24 mouse cellular contexts compared by ENCODE assay signal in genomic region chr2:7389264-7389663, GRCm38 (mm10).
DNase-seq lines count a peak whose midpoint lies in the region; ATAC-seq and TF ChIP-seq lines count a peak whose summit lies in the region.
"Had no signal": no experiment of that assay in that cellular context is flagged by ENCODE, and none has a peak within 500 bp of the region (broad histone marks: within the 10 kb centered on the region; RNA-seq: fewer than 3 reads in every experiment).

No protein-coding gene starts in this region.

- H3K36me3 ChIP-seq in myocyte (ENCODE audit: control insufficient read depth, insufficient read depth) = no peaks in the 10 kb centered on the region
- H3K36me3 ChIP-seq in kidney, embryonic 16.5 days (ENCODE audit: insufficient read depth, low read length) = no peaks in the 10 kb centered on the region
- H3K36me3 ChIP-seq: embryonic facial prominence, embryonic 15.5 days; forebrain, embryonic 12.5 days; heart, embryonic 13.5 days; hindbrain, embryonic 15.5 days had no signal

- no peak overlapping the region for H3K27ac ChIP-seq in kidney, embryonic 16.5 days (ENCODE audit: low read length)
- H3K27ac ChIP-seq: embryonic facial prominence, embryonic 15.5 days; forebrain, embryonic 12.5 days; heart, embryonic 13.5 days; hindbrain, embryonic 15.5 days had no signal

- H3K9ac ChIP-seq in kidney, embryonic 16.5 days (replicated peaks; ENCODE audit: low read length) = no peak overlapping the region
- H3K9ac ChIP-seq: embryonic facial prominence, embryonic 15.5 days; forebrain, embryonic 12.5 days; forebrain, postnatal 0 days; heart, embryonic 13.5 days; hindbrain, embryonic 15.5 days had no signal

- peak; percentile 35 for DNase-seq in right cerebral cortex, adult 18-20 months
- DNase-seq in right cerebral cortex, adult 2 months (ENCODE audit: low spot score in 2 of 2) = no peak
- peak; percentile 7 for DNase-seq in adipocyte (ENCODE audit: low spot score)
- no peak for DNase-seq in right cerebral cortex, postnatal 10 days (ENCODE audit: low spot score in 2 of 2)
- DNase-seq: adrenal gland, adult 2 months; adrenal gland, postnatal 25 days; B cell, adult 2 months; cerebellum, adult 2 months; cerebellum, postnatal 10 days; embryo, embryonic 11 days; forebrain, postnatal 0 days; gastrocnemius, postnatal 36 days; heart, adult 11 months; heart, postnatal 36 days had no signal

- H3K4me3 ChIP-seq in myocyte = no peak overlapping the region
- no peak overlapping the region for H3K4me3 ChIP-seq in kidney, embryonic 16.5 days (ENCODE audit: low read length)
- H3K4me3 ChIP-seq: embryonic facial prominence, embryonic 15.5 days; erythroblast, embryonic 14.5 days; forebrain, embryonic 12.5 days; heart, embryonic 13.5 days; hindbrain, embryonic 15.5 days had no signal

- H3K9me3 ChIP-seq in kidney, embryonic 16.5 days (ENCODE audit: low read length) = no peaks in the 10 kb centered on the region
- H3K9me3 ChIP-seq: embryonic facial prominence, embryonic 15.5 days; forebrain, embryonic 12.5 days; heart, embryonic 13.5 days; hindbrain, embryonic 15.5 days had no signal

- TF ChIP-seq POLR2A in myocyte (IDR thresholded peaks at IDR 0.05; ENCODE audit: insufficient read length, low read depth) = no peak

- no peaks in the 10 kb centered on the region for H3K79me2 ChIP-seq in myocyte (ENCODE audit: control insufficient read depth, insufficient read depth)

- ATAC-seq in kidney, embryonic 16.5 days (ENCODE audit: low FRiP score, low TSS enrichment) = no peak
- ATAC-seq: activated CD4-positive, CD25-positive, alpha-beta regulatory T cell, adult 4 months; CD4-positive, CD25-positive, alpha-beta regulatory T cell, adult 4 months; forebrain, postnatal 0 days; Patski had no signal

- WGBS in kidney, embryonic 16.5 days = 80% methylated on average over 5 of the region's 5 CpGs

- no peaks in the 10 kb centered on the region for H3K4me1 ChIP-seq in kidney, embryonic 16.5 days (ENCODE audit: insufficient read depth, low read length)
- H3K4me1 ChIP-seq: embryonic facial prominence, embryonic 15.5 days; forebrain, embryonic 12.5 days; hindbrain, embryonic 15.5 days had no signal

- H3ac ChIP-seq in myocyte (ENCODE audit: control insufficient read depth, insufficient read length) = no peak overlapping the region

- no peaks in the 10 kb centered on the region for H3K27me3 ChIP-seq in myocyte (ENCODE audit: control insufficient read depth, insufficient read depth, insufficient read length)
- no peaks in the 10 kb centered on the region for H3K27me3 ChIP-seq in kidney, embryonic 16.5 days (ENCODE audit: insufficient read depth, low read length)
- H3K27me3 ChIP-seq: embryonic facial prominence, embryonic 15.5 days; forebrain, embryonic 12.5 days; heart, embryonic 13.5 days; hindbrain, embryonic 15.5 days; Patski had no signal

- peak overlapping the region; percentile 16 for H3K4me2 ChIP-seq in myocyte (ENCODE audit: low read depth)
- no peak overlapping the region for H3K4me2 ChIP-seq in kidney, embryonic 16.5 days (replicated peaks; ENCODE audit: low read depth, low read length)
- H3K4me2 ChIP-seq: embryonic facial prominence, embryonic 15.5 days; forebrain, embryonic 12.5 days; heart, embryonic 13.5 days; hindbrain, embryonic 15.5 days had no signal

TF ChIP-seq in myocyte, 11 proteins besides CTCF, POLR2A, EP300 and RAD21:
- TF ChIP-seq CEBPB (IDR thresholded peaks at IDR 0.05; ENCODE audit: insufficient read depth, poor library complexity, severe bottlenecking) (no peak), TCF3 (IDR thresholded peaks at IDR 0.05; ENCODE audit: insufficient read length, low read depth) (no peak), MYOG (IDR thresholded peaks at IDR 0.05; ENCODE audit: control insufficient read depth in 1 of 3, insufficient read depth in 1 of 3, insufficient read length in 2 of 3, low read depth in 2 of 3) (no peak), POLR2AphosphoS2 (IDR thresholded peaks at IDR 0.05; ENCODE audit: insufficient read length, low read depth) (no peak), REST (IDR thresholded peaks at IDR 0.05; ENCODE audit: insufficient read depth, insufficient read length) (no peak), MYOD1 (IDR thresholded peaks at IDR 0.05; ENCODE audit: control insufficient read depth in 1 of 3, insufficient read length in 2 of 3, low read depth in 2 of 3) (no peak), TCF12 (IDR thresholded peaks at IDR 0.05; ENCODE audit: insufficient read depth, poor library complexity, severe bottlenecking) (no peak), MAX (IDR thresholded peaks at IDR 0.05; ENCODE audit: low read depth) (no peak), USF1 (IDR thresholded peaks at IDR 0.05; ENCODE audit: low read depth) (no peak), SRF (IDR thresholded peaks at IDR 0.05; ENCODE audit: control insufficient read depth, insufficient read length, low read depth) (no peak), E2F4 (IDR thresholded peaks at IDR 0.05; ENCODE audit: insufficient read depth) (no peak)

Comparison
In these comparisons a context has a peak if more than half of its experiments do, and no peak if none do; other contexts are left out.
1. DNase-seq: peak in right cerebral cortex, adult 18-20 months (single experiment) and adipocyte (single experiment); none in right cerebral cortex, adult 2 months (0 of 2) and right cerebral cortex, postnatal 10 days (0 of 2).